23 mouse cellular contexts compared by ENCODE assay signal in genomic region chr6:120349018-120349417, GRCm38 (mm10). TPM values are rescaled to one million over a fixed set of nuclear protein-coding genes. Genes with fewer than 3 reads are reported as not detected.
"Had no signal": no experiment of that assay in that cellular context is flagged by ENCODE, and none has a peak within 500 bp of the region (broad histone marks: within the 10 kb centered on the region; RNA-seq: fewer than 3 reads in every experiment).

No protein-coding gene starts in this region.

- DNase-seq: lung, adult 18-20 months; lung, embryonic 14.5 days; lung, postnatal 10 days; lung, postnatal 4 days; midbrain, embryonic 14.5 days; right cerebral cortex, postnatal 14 days; thymus, postnatal 14 days; thymus, postnatal 36 days had no signal

- H3K9me3 ChIP-seq: midbrain, embryonic 10.5 days; midbrain, embryonic 12.5 days; neural tube, embryonic 12.5 days had no signal

- H3K9ac ChIP-seq: liver, embryonic 14.5 days; lung, embryonic 14.5 days; midbrain, embryonic 12.5 days; neural tube, embryonic 12.5 days had no signal

- H3K27ac ChIP-seq: liver, embryonic 14.5 days; midbrain, embryonic 10.5 days; midbrain, embryonic 12.5 days; neural tube, embryonic 12.5 days had no signal

- H3K4me3 ChIP-seq: midbrain, embryonic 10.5 days; midbrain, embryonic 12.5 days; myocyte; neural tube, embryonic 12.5 days had no signal

- H3K27me3 ChIP-seq: midbrain, embryonic 12.5 days; neural tube, embryonic 12.5 days had no signal

- H3K4me1 ChIP-seq: midbrain, embryonic 10.5 days; midbrain, embryonic 12.5 days; neural tube, embryonic 12.5 days had no signal

RNA-seq across cellular contexts. Expression of gene B4galnt3, which starts 54.7 kb away (rescaled TPM):
- total RNA-seq: megakaryocyte, adult 5-6 weeks; megakaryocyte-erythroid progenitor cell, adult 5-6 weeks; neutrophil, adult 5-6 weeks had no signal
- polyA plus RNA-seq: midbrain, embryonic 14.5 days had no signal

RNA-seq across cellular contexts. Expression of gene D330020A13Rik, which starts 54.9 kb away (rescaled TPM):
- total RNA-seq: megakaryocyte, adult 5-6 weeks; megakaryocyte-erythroid progenitor cell, adult 5-6 weeks; neutrophil, adult 5-6 weeks had no signal
- polyA plus RNA-seq: liver, embryonic 14.5 days; liver, embryonic 16.5 days; lung, embryonic 14.5 days; lung, embryonic 16.5 days; midbrain, embryonic 10.5 days; midbrain, embryonic 12.5 days; midbrain, embryonic 16.5 days; neural tube, embryonic 14.5 days; spleen, adult 2 months; stomach, embryonic 14.5 days; stomach, embryonic 16.5 days had no signal
